Mouse (Mus musculus) T-cell, adult 2 months (primary cell): Measurements from ENCODE around the gene Cspg5.

ENCODE experiments used
- DNase-seq: peaks from one replicate; pipeline ENCODE4 v3.0.0; 2022; ENCODE audit warnings: low spot score

Gene Cspg5

DNA sequence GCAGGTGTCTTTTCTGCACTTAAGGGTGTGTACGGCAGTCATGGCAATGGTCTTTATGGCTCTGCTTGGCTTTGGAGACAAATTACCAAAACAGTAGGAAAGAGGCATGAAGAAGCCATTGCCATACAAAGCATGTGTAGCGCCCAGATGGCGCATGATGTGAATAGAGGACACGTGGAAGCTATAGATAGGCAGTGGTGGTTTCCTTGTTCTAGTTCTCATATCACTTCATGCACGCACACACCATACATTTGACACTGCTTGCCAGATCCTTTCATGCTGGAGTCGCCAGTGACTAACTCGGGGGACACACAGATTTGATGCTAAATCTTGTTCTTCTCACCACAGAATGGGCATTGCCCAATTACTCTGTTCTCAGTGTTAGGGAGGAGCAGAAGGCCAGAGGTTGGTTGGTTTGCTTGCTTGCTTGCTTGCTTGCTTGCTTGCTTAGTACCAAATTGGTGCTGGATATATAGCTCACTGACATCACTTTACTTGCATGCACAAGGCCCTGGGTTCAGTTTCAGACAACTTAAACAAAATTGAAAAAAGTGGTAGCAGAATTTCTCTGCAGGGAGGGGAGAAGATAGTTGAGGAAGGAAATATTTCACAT is at the start of gene Cspg5:
Gene Cspg5 (plus strand): TSS at position 563 of the 613 bp plus-strand sequence.
- DNase-seq = no peak

DNA sequence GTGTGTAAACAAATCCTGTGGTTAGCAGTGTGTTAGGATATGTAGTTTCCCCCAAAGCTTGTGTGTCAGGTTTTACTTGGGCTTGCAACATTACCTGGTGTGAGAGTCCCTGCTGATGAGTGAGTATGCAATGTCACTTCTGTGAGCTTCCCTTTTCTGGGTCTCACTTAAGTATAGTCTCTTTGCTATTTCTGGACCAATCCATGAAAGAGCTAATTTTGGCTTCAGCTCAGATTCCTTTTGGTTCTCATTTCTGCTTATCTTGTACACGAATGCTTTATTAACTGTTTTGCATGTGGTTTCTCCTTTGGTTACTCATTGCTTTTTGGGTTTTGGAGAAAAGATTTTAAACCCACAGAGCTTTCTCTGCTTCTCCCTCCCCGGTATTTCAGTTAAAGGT is 43.7 kb upstream of the Cspg5 start:
- no peak for DNase-seq

DNA sequence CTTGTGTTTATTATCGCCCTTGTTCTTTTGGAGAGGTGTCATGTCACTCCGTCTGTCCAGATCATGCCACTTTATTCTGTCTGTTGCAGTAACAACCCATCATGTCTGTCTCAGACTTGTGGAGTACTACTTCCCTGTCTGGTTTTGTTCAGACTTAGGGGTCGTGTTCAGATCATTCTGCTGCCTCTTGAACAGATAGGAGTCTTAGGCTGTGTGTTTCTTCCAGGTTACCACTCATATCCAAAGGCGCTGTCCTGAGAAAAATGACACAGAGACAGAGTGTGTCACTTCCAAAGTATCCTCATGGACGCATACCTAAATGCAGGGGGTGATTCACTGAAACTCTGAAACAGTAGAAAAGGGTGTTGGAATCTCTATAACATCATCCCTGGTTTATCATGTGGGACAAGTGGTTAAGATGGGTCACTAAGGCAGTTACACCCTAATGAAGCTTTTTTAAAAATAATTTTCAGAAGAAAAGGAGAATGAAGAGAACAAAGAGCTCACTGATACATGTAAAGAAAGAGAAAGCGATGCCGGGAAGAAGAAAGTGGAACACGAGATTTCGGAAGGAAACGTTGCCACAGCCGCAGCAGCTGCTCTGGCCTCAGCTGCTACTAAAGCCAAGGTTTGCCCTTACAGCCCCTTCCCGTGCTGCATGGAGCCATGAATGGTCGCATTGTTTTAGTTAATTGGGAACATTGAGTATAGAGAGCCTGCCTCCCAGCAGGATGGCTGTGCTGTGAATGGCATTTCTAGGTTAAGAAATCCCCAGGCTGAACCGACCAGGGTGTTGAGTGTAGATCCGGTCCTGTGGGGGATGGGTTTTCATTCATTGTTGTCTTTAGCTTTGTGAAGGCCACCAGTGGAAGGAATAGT is 37.8 kb upstream of the Cspg5 start:
- no peak for DNase-seq

DNA sequence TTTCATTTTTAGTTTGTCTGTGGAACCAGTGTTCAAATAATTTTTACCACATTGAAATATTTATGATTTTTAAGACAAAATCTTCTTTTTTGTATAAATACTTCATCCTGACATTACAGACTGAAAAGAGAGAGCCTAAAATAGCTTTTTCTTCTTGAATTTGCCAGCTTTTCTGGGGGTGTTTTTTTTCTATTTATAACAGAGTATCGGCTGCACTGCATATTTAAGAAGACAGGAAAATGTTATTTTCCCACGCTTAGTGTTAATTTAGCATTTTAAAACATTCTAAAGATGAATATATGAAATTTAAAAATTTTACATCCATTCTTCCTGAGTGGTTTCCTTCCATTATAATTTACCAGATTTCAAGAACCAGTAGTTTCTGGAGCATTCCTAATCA is 37.1 kb upstream of the Cspg5 start:
- no peak for DNase-seq

DNA sequence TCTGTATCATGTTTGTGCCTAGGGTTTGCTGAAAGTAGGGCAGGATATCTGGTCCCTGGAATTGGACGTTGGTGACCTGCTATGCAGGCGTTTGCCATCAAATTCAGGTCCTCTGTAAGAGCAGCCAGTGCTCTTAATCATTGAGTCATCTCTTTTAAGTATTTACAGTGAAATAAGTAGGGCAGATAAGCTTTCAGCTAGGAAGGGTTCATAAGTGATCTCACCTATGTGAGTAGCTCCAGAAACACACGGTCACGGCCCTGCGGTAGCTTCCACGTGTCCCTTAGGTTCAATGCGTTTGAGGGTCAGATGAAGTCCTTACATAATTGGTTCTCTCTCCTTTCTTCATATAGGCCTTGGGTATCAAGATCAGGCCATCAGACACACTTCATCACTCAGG is 35.3 kb upstream of the Cspg5 start:
- no peak for DNase-seq

DNA sequence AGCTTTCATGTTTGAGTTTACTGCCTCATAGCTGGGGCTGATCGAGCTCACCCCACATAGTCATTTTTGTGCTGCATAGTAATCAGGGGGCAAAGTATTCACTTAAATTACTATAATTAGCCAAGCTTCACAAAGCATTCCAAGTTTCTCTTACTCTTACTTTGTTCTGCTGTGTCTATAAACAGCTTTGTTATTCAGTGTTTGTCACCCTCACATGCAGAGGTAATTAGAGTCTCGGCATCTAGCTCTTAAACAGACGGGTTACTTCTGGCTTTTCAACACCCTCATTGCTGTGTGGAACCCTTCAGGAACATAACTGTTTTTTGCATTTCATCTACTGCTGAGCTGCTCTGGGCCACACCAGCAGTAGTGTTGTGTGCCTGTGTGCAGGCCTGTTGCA is 34.6 kb upstream of the Cspg5 start:
- DNase-seq = no peak

DNA sequence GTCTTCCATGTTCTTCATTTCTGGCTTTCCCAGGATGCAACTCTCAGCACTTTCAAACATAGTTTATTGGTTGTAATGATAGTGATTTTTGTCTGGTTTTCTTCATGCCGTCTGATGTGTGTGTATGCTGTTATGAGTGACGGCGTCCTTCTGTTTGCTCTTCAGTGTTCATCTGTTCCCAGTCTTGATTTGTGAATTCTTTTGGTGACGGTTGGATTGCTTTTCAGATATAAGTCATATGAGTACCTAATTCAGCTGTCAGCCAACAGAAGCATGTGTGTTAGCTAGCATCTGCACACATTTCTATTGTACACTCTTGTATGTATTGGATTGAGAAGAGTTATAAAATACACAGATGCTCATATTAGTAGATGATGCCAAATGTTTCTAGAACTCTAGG is 19.3 kb upstream of the Cspg5 start:
- no peak for DNase-seq

DNA sequence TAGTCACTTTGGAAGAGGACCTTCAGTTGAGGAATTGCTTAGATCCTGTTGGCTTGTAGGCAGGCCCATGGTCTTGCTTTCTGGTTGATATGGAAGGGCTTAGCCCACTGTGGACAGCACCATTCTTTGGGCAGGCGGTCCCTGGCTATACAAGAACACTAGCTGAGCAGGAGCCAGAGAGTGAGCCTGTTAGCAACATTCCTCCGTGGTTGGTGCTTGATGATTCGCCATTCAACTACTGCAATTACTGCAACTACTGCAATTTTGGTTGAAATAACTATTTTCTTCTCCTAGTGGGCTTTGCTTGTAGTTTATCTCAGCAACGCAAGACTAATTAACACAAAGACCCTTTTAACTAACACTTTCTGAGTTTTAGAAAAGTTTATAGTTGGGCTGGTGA is 17.4 kb upstream of the Cspg5 start:
- DNase-seq = no peak

DNA sequence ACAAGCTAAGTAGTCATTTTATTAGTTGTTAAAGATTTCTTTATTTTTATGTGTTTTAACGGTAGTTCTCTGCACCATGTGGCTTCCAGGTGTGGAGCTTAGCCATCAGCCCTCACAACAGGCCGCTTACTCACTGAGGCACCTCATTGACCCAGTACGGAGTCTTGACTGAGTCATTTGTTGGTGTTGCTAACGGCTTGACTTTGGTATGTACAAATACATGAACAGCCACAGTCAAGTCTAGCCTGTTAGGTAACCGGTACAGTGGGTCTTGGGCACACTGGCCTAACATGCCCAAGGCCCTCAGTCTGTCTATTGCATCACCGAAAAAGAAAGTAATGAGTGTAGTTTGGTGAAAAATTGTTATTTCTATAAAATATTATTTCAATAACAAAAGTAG is 14.9 kb upstream of the Cspg5 start:
- no peak for DNase-seq

DNA sequence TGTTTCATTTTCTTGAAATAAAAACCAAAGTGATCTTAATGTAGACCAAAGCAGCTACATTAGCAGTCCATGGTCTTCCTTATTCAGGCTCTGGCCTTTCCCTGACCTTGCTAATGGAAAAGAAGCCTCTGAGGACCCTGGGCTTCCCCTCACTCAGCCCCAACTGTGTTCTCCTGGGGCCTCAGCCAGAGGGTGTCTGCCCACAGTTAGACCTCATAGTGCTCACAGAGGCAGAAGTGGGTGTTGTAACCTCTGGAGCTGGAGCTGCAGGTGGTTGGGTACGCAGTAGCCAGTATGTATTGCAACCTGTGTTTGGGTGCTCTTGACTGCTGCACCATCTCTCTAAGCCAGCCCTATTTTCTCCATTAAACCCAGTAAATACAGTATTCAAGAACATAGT is 14.5 kb upstream of the Cspg5 start:
- no peak for DNase-seq

DNA sequence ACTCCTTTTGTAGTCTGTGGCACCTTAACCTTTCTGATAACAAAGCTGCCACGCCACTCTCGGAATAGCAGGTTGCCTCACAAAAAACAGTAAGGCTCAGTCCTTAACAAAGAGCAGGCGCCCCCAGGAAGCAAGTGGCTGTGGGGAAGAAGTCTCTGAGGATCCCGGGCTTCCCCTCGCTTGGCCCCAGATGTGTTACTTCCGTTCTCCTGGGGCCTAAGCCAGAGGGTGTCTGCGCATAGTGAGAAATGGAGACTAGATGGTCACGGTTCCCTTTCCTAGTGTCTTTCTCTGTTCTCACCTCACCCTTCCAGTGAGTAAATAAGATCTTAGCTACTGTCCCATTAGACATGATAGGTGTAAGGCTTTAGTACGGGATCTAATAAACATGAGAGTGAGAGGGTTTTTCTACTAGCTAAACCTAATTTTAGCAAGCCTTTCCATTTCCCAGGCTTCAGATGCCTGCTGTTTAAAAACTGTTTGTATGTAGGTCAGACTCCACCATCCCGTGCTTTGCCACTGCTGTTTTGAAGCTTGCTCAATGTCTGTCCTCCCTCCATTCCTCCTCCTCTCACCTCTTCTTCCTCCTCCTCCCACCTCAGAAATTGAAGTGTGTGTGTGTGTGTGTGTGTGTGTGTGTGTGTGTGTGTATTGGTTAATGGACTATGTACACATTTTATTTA is 13.9 kb upstream of the Cspg5 start:
- no peak for DNase-seq

DNA sequence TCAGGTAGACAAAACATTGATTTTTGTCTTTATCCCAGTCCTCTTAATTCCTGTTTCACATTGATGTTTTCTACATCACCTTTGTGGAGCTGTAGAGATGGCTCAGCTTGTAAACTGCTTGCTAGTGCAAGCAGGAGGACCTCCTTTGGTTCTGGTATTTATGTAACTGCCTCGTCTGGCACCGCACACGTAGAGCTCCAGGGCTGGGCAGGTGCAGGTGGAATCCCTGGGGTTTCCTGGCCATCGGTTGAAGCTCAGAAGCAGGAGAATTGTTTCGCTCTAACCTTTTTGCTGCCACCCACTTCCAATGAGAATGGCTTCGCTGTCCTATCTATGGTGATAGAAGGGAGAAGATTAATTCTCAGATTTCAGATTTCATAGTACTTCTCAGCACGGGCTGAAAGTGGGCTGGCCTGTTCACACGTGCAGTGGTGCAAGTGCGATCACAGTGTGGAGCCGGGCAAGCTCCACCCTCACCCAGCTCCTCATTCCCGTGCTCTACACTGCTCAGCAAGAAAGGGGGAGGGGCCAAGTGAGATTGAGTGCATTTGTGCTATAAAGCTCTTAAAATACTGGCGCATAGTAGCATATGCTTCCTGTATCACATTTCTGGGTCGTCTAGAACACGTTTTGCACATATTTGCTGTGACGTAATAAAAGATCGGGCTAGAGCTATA is 13.1 kb upstream of the Cspg5 start:
- DNase-seq = no peak

DNA sequence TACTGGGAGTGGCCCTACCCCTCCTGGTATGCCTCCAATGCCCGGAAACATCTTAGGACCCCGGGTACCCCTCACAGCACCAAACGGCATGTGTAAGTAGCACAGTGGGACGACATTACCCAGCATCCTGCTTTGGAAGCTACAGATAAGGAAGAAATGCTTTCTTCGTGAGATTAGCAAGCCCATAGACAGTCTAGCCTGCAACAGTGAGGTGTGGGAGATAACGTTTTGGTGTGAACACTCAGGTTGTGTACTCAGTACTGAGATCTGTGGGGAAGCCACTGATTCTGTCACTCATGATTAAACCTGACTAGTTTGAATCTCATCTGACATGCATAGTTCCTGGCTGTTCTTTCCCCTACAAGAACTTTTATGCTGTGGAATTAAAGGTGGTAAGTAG is 8.6 kb upstream of the Cspg5 start:
- DNase-seq = no peak

DNA sequence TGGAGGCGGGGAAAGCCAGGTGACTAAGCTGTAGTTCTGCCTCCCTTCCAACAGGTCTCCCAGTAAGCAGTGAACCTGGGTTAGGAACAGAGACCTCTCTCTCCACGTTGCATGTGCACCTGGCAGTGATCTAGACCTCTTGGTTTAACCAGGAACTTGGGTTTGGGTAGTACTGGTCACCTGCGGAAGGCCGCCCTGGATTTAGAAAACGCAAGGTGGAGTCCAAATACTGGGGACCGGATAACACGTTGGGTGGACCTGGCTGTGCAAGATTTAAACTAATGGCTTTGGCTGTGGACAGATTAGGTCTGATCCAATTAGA is 945 bp downstream of the Cspg5 start:
- DNase-seq = no peak

DNA sequence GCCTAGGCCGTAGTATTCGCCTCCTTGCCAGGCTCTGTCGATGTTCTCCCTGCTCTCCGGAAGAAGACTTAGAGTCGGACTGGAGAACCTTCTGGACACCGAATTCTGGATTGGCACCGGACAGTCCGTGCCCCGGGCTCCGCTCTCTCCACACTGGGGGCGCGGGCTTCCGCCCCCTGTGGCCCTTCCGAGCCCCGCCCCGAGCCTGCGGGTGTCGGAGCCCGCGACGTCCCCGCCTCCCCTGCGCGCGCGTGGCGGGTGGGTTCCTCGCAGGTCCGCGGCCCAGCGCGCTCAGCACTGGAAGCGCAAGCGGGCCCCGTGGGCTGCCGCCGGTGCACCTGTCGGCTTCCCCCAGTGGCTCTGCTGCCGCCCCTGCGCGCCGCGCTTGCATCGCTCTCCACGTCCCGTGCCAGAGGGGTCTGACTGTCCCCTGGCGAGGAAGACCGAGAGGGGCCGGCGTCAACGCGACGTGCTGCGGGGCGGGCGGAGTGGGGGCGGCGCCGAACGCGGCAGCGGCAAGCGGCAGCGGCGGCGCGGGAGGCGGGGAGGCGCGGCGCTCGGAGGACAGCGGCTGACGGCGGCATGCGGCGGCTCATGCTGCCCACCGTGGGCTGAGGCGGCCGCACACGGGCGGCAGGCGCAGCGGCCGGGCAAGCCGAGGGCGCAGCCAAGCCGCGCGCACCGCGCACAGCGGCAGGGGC is 1.5 kb downstream of the Cspg5 start:
- peak; percentile 10 for DNase-seq

DNA sequence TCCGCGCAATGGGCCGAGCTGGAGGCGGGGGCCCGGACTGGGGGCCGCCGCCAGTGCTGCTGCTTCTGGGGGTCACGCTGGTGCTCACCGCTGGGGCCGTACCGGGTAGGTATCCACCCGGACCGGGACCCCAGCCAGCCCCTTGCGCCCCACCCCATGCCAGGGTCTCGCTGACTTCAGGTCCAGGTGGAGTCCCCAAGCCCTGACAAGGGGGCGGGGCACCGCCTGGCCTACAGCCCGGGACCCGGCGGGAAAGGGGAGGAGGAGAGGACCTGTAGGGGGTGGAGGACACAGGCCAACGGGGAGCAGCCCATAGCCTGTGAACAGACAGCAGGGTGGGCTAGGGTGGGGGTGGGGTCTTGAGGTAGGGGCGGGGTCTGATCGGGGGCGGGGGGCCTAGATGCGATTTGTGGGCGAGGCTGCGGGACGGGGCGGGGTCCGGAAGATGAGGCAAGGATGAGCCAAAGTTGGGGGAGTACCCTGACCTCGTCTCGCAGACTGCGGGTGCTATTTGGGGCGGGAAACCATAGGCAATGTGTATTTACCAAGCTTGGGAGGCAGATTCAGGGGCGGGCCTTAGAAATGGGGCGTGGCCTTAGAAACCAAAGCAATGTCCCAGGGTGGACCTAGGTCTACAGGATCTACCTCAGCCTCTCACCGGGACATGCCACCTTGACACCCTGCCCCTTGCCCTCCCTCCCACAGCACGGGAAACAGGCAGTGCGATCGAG is 2.2 kb downstream of the Cspg5 start:
- DNase-seq = peak; percentile 17

DNA sequence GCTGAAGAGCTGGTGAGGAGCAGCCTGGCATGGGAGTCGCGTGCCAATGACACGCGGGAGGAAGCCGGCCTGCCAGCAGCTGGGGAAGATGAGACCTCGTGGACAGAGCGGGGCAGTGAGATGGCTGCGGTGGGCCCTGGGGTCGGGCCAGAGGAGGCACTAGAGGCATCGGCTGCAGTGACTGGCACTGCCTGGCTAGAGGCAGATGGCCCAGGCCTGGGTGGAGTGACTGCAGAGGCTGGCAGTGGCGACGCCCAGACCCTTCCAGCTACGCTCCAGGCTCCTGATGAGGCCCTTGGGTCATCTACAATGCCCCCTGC is 2.7 kb downstream of the Cspg5 start:
- no peak for DNase-seq

DNA sequence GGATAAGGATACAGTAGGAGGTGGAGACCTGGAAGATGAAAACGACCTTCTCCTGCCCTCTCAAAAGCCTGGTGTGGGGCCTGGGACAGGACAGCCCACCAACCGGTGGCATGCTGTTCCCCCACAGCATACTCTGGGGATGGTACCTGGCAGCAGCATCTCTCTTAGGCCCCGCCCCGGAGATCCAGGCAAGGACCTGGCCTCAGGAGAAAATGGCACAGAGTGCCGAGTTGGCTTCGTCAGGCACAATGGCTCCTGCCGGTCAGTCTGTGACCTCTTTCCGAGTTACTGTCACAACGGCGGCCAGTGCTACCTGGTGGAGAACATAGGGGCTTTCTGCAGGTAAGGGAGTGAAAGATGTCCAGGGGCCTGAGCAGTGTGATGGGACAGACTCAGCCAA is 3.5 kb downstream of the Cspg5 start:
- no peak for DNase-seq

DNA sequence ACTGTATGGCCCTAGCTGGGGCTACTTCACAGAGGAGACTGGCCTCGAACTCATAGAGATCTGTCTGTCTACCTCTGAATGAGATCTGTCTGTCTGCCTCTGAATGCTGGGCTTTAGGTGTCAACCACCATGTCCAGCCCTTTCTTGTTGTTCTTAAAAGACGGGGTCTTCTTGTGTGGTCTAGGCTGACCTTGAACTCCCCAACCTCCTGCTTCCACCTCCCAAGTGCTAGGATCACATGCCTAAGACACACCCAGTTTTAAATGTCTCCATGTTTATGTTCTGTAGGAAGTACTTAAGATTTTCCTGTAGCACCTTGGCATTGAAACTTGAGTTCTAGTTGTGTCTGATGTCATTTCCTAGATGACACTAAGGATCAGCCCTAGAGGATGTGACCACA is 5.3 kb downstream of the Cspg5 start:
- no peak for DNase-seq

DNA sequence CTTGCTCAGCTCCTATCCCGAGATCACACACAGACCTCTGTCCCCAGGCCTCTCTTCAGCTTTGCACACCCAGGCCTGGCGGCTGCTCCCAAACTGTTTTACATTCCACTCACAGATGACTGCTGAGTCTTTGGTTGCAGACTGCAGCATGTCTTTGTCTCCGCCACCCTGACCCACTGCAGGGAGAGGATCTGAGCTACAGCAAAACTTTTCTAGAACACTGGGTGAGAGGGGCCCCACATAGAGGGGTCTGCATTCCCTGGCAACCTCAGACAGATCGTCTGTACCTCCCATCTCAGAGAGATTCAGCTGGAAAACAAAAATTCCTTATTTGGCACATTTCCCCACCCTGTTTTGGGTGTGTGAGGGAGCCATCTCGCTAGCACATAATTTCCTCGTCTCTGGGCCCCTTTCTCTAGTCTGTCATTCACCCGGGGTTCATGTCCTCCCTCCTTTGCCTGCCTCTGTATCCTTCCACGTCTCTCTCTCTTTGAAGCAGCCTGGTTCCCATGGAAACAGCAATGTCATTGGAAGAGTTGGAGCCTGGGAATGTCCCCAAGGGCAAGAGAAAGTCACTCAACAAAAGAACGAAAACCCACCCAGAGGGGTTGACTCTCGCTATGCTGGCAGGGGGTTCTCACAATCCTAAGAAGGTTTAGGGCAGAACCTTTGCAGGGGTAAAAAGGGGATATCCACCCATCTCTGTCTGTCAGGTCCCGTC is 6.4 kb downstream of the Cspg5 start:
- DNase-seq = no peak

DNA sequence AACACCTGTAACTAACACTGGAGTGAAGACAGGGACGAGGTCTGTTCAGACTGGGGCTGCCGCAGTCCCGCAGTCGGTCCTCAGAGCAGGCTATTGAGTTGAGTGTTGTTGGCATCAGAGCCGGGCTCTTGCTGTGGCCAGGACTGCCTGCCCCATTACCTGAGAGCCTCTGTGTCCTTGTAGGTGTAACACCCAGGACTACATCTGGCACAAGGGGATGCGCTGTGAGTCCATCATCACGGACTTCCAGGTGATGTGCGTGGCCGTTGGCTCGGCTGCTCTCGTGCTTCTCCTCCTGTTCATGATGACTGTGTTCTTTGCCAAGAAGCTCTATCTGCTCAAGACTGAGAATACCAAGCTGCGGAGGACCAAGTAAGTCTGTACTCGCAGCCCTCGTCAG is 7.2 kb downstream of the Cspg5 start:
- no peak for DNase-seq
